Mouse (Mus musculus): ENCODE measurements around the gene Rtbdn.

DNA sequence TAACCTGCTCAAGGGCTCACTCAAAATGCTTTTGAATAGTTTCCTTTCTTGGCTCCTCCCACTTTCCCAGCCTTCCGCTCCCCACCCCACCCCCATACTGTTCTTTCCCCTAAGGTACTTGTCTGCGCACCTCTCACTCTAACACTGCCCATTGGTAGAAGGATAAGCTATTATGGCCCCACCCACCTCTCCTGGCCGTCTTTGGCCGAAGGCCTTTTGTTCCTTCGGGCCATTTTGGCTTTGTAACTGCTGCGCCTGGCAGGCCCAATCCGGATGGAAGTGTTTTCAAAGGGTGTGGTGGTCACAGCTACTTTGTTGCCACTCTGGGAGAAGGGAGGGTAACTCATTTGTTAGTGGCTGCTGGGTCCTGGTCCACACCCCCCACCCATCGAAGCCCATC lies 31.5 kb upstream of the Rtbdn start:
- TF ChIP-seq CTCF (IDR thresholded peaks at IDR 0.05; ENCODE audit: low read depth, low read length), result no peak
- peak; percentile 91 for TF ChIP-seq EP300 (IDR thresholded peaks at IDR 0.05; ENCODE audit: insufficient read depth, low read depth, low read length)
- no peak for TF ChIP-seq POLR2A (IDR thresholded peaks at IDR 0.05; ENCODE audit: insufficient read depth, low read length)

Data from ES-Bruce4 (cell line).